Mouse (Mus musculus) erythroid progenitor cell, adult 5-6 weeks (primary cell): Measurements from ENCODE around the gene Asb8. TPM values are rescaled to one million over a fixed set of nuclear protein-coding genes. Genes with fewer than 3 reads are reported as not detected.

ENCODE experiments used
- ATAC-seq: replicated peaks from 2 replicates; pipeline ENCODE4 v1.8.0; 2016; ENCODE audit warnings: moderate number of reproducible peaks, mild to moderate bottlenecking, moderate TSS enrichment, inconsistent platforms; ENCODE audit not compliant: poor library complexity, low FRiP score, severe bottlenecking
- total RNA-seq, 2 experiments: library from RNA; stranded (forward) in 1 of 2; stranded (reverse) in 1 of 2; fragments of 150-400 nt in 1 of 2; fragments of 186-747, 209-891 nt in 1 of 2; gene quantifications; 2 replicates each; pipeline versions ENCODE4 v1.2.3 to v1.2.4; 2015 to 2017; ENCODE audit warnings: low replicate concordance in 2 of 2

The Asb8 gene
- total RNA-seq, 2 experiments from 2014 or later: 8.1 to 8.8 TPM

GRCm38 (mm10) chr15:98092372-98093120 is 72.9 kb downstream of the Asb8 start, which contains the start of gene Pfkm:
TSS of gene Pfkm (plus strand) at chr15:98092589.
- ATAC-seq: peak; percentile 13

DNA sequence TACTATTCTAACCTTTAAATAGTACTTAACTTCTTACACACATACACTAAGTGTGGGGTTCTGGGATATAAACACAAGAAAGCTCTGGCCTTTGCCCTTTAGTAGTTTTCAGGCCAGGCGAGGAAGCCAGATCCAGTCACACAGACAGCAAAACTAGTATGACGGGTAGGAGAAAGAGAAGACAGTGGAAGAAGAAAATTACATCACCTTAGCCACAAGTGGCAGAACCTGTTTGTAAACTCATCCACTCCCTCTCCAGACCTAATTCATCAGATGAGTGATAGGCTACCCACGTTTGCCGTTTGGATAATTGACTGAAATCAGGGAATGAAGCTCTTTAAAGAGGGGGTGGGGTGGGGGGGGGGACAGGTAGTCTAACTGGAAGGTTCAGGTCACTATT is 73.6 kb downstream of the Asb8 start:
- ATAC-seq: no peak

- no peak for ATAC-seq
Measured at GRCm38 (mm10) chr15:98089421-98090183, 75.8 kb downstream of the Asb8 start.

DNA sequence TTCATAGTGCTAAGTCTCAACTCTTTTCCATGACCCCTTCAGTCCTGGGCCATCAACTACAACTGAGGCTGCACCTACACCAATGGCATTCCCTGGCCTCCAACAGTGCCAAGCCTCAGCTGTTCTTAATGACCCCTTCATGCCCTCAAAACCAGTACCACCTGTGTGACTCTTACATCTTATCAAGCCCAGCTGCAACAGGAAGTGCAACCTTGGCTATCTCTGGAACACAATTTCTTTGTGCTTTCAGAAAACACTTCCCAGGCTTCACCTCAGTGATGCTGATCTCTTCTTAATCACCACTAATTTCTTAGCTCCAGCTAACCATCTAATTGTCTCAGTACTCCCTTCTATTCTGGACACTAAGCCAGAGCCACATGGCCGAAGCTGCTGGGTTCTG is 76.5 kb downstream of the Asb8 start:
- no peak for ATAC-seq

Other genes with a start within 250 kb of the Asb8 start
- 2.1 and 2.5 TPM in 2 replicates for gene Tmem106c, start 201.4 kb downstream of the Asb8 start, total RNA-seq (2015; ENCODE audit: low replicate concordance)
- gene Tmem106c, start 201.4 kb downstream of the Asb8 start, total RNA-seq (2017; ENCODE audit: low replicate concordance): 3.9 and 4.9 TPM in 2 replicates
- gene Col2a1, start 160.9 kb downstream of the Asb8 start, total RNA-seq (2015; ENCODE audit: low replicate concordance): not detected in 2 replicates
- not detected in 2 replicates for gene Col2a1, start 160.9 kb downstream of the Asb8 start, total RNA-seq (2017; ENCODE audit: low replicate concordance)
- 4.3 and 8.8 TPM in 2 replicates for gene Pfkm, start 73.0 kb downstream of the Asb8 start, total RNA-seq (2015; ENCODE audit: low replicate concordance)
- gene Pfkm, start 73.0 kb downstream of the Asb8 start, total RNA-seq (2017; ENCODE audit: low replicate concordance): 17.8 and 22.8 TPM in 2 replicates
- 35.0 and 47.4 TPM in 2 replicates for gene Senp1, start 71.9 kb downstream of the Asb8 start, total RNA-seq (2015; ENCODE audit: low replicate concordance)
- 42.2 and 49.9 TPM in 2 replicates for gene Senp1, start 71.9 kb downstream of the Asb8 start, total RNA-seq (2017; ENCODE audit: low replicate concordance)
- gene Ccdc184, start 1.5 kb upstream of the Asb8 start, total RNA-seq (2015; ENCODE audit: low replicate concordance): not detected in 2 replicates
- gene Ccdc184, start 1.5 kb upstream of the Asb8 start, total RNA-seq (2017; ENCODE audit: low replicate concordance): not detected in 2 replicates
- gene Olfr288, start 29.9 kb upstream of the Asb8 start, total RNA-seq (2015; ENCODE audit: low replicate concordance): not detected in 2 replicates
- not detected in 2 replicates for gene Olfr288, start 29.9 kb upstream of the Asb8 start, total RNA-seq (2017; ENCODE audit: low replicate concordance)
- gene Gm44579, start 55.4 kb upstream of the Asb8 start, total RNA-seq (2015; ENCODE audit: low replicate concordance): not detected in 2 replicates
- gene Gm44579, start 55.4 kb upstream of the Asb8 start, total RNA-seq (2017; ENCODE audit: low replicate concordance): not detected in 2 replicates
- gene Olfr287, start 55.4 kb upstream of the Asb8 start, total RNA-seq (2015; ENCODE audit: low replicate concordance): not detected in 2 replicates
- gene Olfr287, start 55.4 kb upstream of the Asb8 start, total RNA-seq (2017; ENCODE audit: low replicate concordance): not detected in 2 replicates
- not detected in 2 replicates for gene Olfr286, start 68.8 kb upstream of the Asb8 start, total RNA-seq (2015; ENCODE audit: low replicate concordance)
- not detected in 2 replicates for gene Olfr286, start 68.8 kb upstream of the Asb8 start, total RNA-seq (2017; ENCODE audit: low replicate concordance)
- not detected in 2 replicates for gene H1fnt, start 91.7 kb upstream of the Asb8 start, total RNA-seq (2015; ENCODE audit: low replicate concordance)
- not detected in 2 replicates for gene H1fnt, start 91.7 kb upstream of the Asb8 start, total RNA-seq (2017; ENCODE audit: low replicate concordance)
- gene Zfp641, start 130.5 kb upstream of the Asb8 start, total RNA-seq (2015; ENCODE audit: low replicate concordance): not detected in 2 replicates
- gene Zfp641, start 130.5 kb upstream of the Asb8 start, total RNA-seq (2017; ENCODE audit: low replicate concordance): not detected in 2 replicates
- not detected in 2 replicates for gene Olfr285, start 151.7 kb upstream of the Asb8 start, total RNA-seq (2015; ENCODE audit: low replicate concordance)
- gene Olfr285, start 151.7 kb upstream of the Asb8 start, total RNA-seq (2017; ENCODE audit: low replicate concordance): not detected in 2 replicates
- gene Olfr284, start 175.4 kb upstream of the Asb8 start, total RNA-seq (2015; ENCODE audit: low replicate concordance): not detected in 2 replicates
- gene Olfr284, start 175.4 kb upstream of the Asb8 start, total RNA-seq (2017; ENCODE audit: low replicate concordance): not detected in 2 replicates
- gene Olfr283, start 215.3 kb upstream of the Asb8 start, total RNA-seq (2015; ENCODE audit: low replicate concordance): not detected in 2 replicates
- not detected in 2 replicates for gene Olfr283, start 215.3 kb upstream of the Asb8 start, total RNA-seq (2017; ENCODE audit: low replicate concordance)